Mouse (Mus musculus) liver, postnatal 0 days (tissue): ENCODE results near the gene Ankrd13b.
A peak's percentile ranks its signal among the peaks of the same experiment; 100 is the strongest.

Experiments used
- CTCF ChIP-seq: sonication (generic); IDR thresholded peaks from 2 replicates; pipeline ENCODE4 v1.5.1; 2016; ENCODE audit warnings: antibody characterized with exemption, low read depth
- EP300 ChIP-seq: IDR thresholded peaks from 2 replicates; pipeline ENCODE4 v1.6.1; 2016; ENCODE audit warnings: antibody characterized with exemption, low read depth, mild to moderate bottlenecking

GRCm38 (mm10) chr11:77442186-77443170, 47.0 kb downstream of the Ankrd13b start:
- TF ChIP-seq CTCF (no peak), EP300 (peak; percentile 63; the same call in 1 of the 2 replicates)
